Mouse (Mus musculus): Measurements from ENCODE around the gene Dct. TPM values are rescaled to one million over a fixed set of nuclear protein-coding genes. Genes with fewer than 3 reads are reported as not detected.

Gene Dct
- polyA plus RNA-seq, 1 experiment from 2014 or later, result 2.1 TPM

DNA sequence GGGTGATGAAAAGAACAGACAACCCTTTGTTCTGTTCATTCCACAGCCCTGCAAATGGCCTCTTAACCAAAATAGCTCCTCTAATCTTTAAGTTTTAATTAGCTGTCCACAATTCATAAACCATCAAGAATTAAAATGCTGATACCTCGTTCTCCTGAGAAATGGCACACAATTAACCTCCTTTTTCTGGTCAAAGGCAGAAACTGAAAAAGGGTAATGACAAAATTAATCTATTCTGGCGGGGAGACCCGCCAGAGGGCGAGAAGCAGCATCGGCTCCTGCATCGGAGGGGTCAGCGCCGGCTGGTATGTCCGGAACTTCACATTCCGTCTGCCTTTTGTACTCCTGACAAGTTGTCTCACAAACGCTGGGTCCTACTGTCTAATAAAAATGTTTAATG lies 28.6 kb upstream of the Dct start:
- no peaks in the 10 kb centered on the region for H3K27me3 ChIP-seq (ENCODE audit: control insufficient read depth, insufficient read depth, low read length)

GRCm38 (mm10) chr14:118070100-118070499 lies 18.1 kb upstream of the Dct start:
- no peaks in the 10 kb centered on the region for H3K4me1 ChIP-seq (ENCODE audit: control insufficient read depth, insufficient read depth, low read length)
- H3K9me3 ChIP-seq (ENCODE audit: control insufficient read depth, low read length), result no peaks in the 10 kb centered on the region
- no peak overlapping the region for H3K27ac ChIP-seq (ENCODE audit: low read depth, low read length)
- H3K9ac ChIP-seq (ENCODE audit: low read length), result no peak overlapping the region
- no peaks in the 10 kb centered on the region for H3K27me3 ChIP-seq (ENCODE audit: control insufficient read depth, insufficient read depth, low read length)
- H3K4me3 ChIP-seq (ENCODE audit: low read depth, low read length), result no peak overlapping the region
- DNase-seq (ENCODE audit: low spot score, missing footprints), result peak; percentile 31
- H3K4me2 ChIP-seq, result no peak overlapping the region
- ATAC-seq (ENCODE audit: low FRiP score), result no peak
- no peaks in the 10 kb centered on the region for H3K36me3 ChIP-seq (ENCODE audit: control insufficient read depth, insufficient read depth, low read length)
- 84% methylated on average over 12 of the region's 12 CpGs for WGBS

More for the DNA sequence above, 28.6 kb upstream of the Dct start:
- Histone ChIP-seq H3K36me3 (ENCODE audit: control insufficient read depth, insufficient read depth, low read length) (no peaks in the 10 kb centered on the region), H3K27ac (ENCODE audit: low read depth, low read length) (no peak overlapping the region), H3K9me3 (ENCODE audit: control insufficient read depth, low read length) (no peaks in the 10 kb centered on the region), H3K4me3 (ENCODE audit: low read depth, low read length) (no peak overlapping the region), H3K4me1 (ENCODE audit: control insufficient read depth, insufficient read depth, low read length) (no peaks in the 10 kb centered on the region), H3K9ac (ENCODE audit: low read length) (no peak overlapping the region), H3K4me2 (no peak overlapping the region)
- ATAC-seq (ENCODE audit: low FRiP score) (no peak), DNase-seq (ENCODE audit: low spot score, missing footprints) (no peak)
- WGBS, result 73% methylated on average over 11 of the region's 11 CpGs

DNA sequence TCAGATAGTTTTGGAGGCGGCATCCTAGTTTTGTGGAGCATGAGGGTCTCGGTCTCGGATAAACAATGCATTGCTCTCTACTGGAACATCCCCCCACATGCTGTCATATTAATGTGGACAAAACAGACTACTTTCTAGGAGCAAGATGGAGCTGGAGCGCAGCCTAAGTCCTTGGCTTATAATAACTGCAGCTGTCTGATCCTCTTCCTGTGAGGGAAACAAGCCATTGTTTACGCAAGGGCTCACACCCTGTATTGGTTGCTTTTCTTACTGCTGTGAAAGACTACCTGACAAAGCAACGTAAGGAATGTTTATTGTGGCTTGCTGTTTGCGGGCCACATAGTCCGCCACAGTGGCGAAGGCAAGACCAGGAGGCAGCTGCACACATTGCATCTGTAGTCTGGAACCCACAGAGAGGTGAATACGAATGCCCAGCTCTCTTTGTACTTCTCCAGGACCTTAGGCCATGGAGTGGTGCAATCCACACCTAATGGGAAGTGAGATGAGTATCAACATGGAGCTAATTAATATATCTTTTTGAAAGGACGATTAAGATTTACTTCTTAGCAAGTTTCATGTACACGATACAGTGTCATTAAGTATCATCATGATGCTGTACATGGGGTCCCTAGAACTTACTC lies 17.5 kb upstream of the Dct start:
- Histone ChIP-seq H3K4me2 (no peak overlapping the region), H3K4me1 (ENCODE audit: control insufficient read depth, insufficient read depth, low read length) (no peaks in the 10 kb centered on the region), H3K27me3 (ENCODE audit: control insufficient read depth, insufficient read depth, low read length) (no peaks in the 10 kb centered on the region), H3K4me3 (ENCODE audit: low read depth, low read length) (no peak overlapping the region), H3K27ac (ENCODE audit: low read depth, low read length) (no peak overlapping the region), H3K9me3 (ENCODE audit: control insufficient read depth, low read length) (no peaks in the 10 kb centered on the region), H3K9ac (ENCODE audit: low read length) (no peak overlapping the region), H3K36me3 (ENCODE audit: control insufficient read depth, insufficient read depth, low read length) (no peaks in the 10 kb centered on the region)
- DNase-seq (ENCODE audit: low spot score, missing footprints) (no peak), ATAC-seq (ENCODE audit: low FRiP score) (no peak)
- 86% methylated on average over 12 of the region's 12 CpGs for WGBS

DNA sequence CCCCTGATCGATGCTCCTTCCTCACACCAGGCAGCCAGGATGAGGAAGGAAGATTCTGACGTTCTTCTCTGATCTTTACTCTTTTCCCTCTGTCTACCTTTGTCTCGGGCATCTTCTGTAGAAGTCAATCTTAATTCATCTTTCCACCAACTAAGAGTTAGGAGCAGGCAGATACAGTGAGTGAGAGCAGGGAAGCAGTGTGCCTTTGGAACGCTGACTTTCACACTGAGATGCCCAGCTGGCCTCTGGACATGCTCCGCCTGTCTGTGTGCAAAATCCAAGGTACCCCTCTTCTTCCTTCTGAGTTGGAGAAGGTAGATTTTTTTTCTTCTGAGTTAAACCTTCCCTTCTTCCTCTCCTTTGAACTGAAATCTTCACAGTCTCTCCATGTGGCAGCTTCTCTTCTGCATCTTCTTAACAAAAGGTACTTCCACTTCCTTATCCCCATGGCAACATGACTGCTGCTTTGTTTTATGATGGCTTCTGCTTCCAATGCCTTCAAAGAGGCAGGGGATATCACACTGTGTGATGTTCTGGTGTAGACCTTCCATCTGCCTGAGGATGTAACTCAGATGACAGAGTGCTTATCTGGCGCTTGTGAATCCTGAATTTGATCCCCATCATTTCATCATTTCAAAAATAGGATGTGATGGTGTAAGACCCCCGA lies 9.9 kb upstream of the Dct start:
- H3K4me3 ChIP-seq (ENCODE audit: low read depth, low read length), result no peak overlapping the region
- no peak overlapping the region for H3K27ac ChIP-seq (ENCODE audit: low read depth, low read length)
- H3K36me3 ChIP-seq (ENCODE audit: control insufficient read depth, insufficient read depth, low read length), result no peaks in the 10 kb centered on the region
- ATAC-seq (ENCODE audit: low FRiP score) (no peak), DNase-seq (ENCODE audit: low spot score, missing footprints) (no peak)
- H3K27me3 ChIP-seq (ENCODE audit: control insufficient read depth, insufficient read depth, low read length), result no peaks in the 10 kb centered on the region
- WGBS, result 85% methylated on average over 7 of the region's 7 CpGs
- no peaks in the 10 kb centered on the region for H3K9me3 ChIP-seq (ENCODE audit: control insufficient read depth, low read length)
- no peak overlapping the region for H3K4me2 ChIP-seq
- H3K4me1 ChIP-seq (ENCODE audit: control insufficient read depth, insufficient read depth, low read length), result no peaks in the 10 kb centered on the region
- H3K9ac ChIP-seq (ENCODE audit: low read length), result no peak overlapping the region

GRCm38 (mm10) chr14:118058581-118058886 lies 6.5 kb upstream of the Dct start:
- no peaks in the 10 kb centered on the region for H3K4me1 ChIP-seq (ENCODE audit: control insufficient read depth, insufficient read depth, low read length)

GRCm38 (mm10) chr14:118057696-118058580 lies 5.9 kb upstream of the Dct start:
- H3K4me3 ChIP-seq (ENCODE audit: low read depth, low read length), result no peak overlapping the region
- DNase-seq (ENCODE audit: low spot score, missing footprints) (no peak), ATAC-seq (ENCODE audit: low FRiP score) (no peak)
- no peaks in the 10 kb centered on the region for H3K9me3 ChIP-seq (ENCODE audit: control insufficient read depth, low read length)
- 89% methylated on average over 25 of the region's 25 CpGs for WGBS
- H3K4me2 ChIP-seq, result no peak overlapping the region
- H3K9ac ChIP-seq (ENCODE audit: low read length), result no peak overlapping the region
- no peaks in the 10 kb centered on the region for H3K4me1 ChIP-seq (ENCODE audit: control insufficient read depth, insufficient read depth, low read length)
- H3K27ac ChIP-seq (ENCODE audit: low read depth, low read length), result no peak overlapping the region
- peaks cover 14% of the 10 kb centered on the region for H3K27me3 ChIP-seq (ENCODE audit: control insufficient read depth, insufficient read depth, low read length)
- no peaks in the 10 kb centered on the region for H3K36me3 ChIP-seq (ENCODE audit: control insufficient read depth, insufficient read depth, low read length)

More at GRCm38 (mm10) chr14:118058581-118058886, 6.5 kb upstream of the Dct start:
- H3K4me3 ChIP-seq (ENCODE audit: low read depth, low read length), result no peak overlapping the region
- peaks cover 12% of the 10 kb centered on the region for H3K27me3 ChIP-seq (ENCODE audit: control insufficient read depth, insufficient read depth, low read length)
- H3K9ac ChIP-seq (ENCODE audit: low read length), result no peak overlapping the region
- no peak overlapping the region for H3K4me2 ChIP-seq
- 84% methylated on average over 4 of the region's 4 CpGs for WGBS
- no peaks in the 10 kb centered on the region for H3K36me3 ChIP-seq (ENCODE audit: control insufficient read depth, insufficient read depth, low read length)
- H3K9me3 ChIP-seq (ENCODE audit: control insufficient read depth, low read length), result no peaks in the 10 kb centered on the region
- H3K27ac ChIP-seq (ENCODE audit: low read depth, low read length), result no peak overlapping the region
- no peak for DNase-seq (ENCODE audit: low spot score, missing footprints)
- ATAC-seq (ENCODE audit: low FRiP score), result no peak

GRCm38 (mm10) chr14:118052770-118053169 lies 726 bp upstream of the Dct start:
- peak; percentile 36 for ATAC-seq (ENCODE audit: low FRiP score)
- H3K4me2 ChIP-seq, result no peak overlapping the region
- no peak overlapping the region for H3K9ac ChIP-seq (ENCODE audit: low read length)
- peaks cover 21% of the 10 kb centered on the region for H3K27me3 ChIP-seq (ENCODE audit: control insufficient read depth, insufficient read depth, low read length)
- H3K27ac ChIP-seq (ENCODE audit: low read depth, low read length), result no peak overlapping the region
- H3K36me3 ChIP-seq (ENCODE audit: control insufficient read depth, insufficient read depth, low read length), result no peaks in the 10 kb centered on the region
- peaks cover 15% of the 10 kb centered on the region; the same call in 1 of the 2 replicates for H3K4me1 ChIP-seq (ENCODE audit: control insufficient read depth, insufficient read depth, low read length)
- no peaks in the 10 kb centered on the region for H3K9me3 ChIP-seq (ENCODE audit: control insufficient read depth, low read length)
- DNase-seq (ENCODE audit: low spot score, missing footprints), result peak; percentile 85
- WGBS, result 69% methylated on average over 11 of the region's 11 CpGs
- H3K4me3 ChIP-seq (ENCODE audit: low read depth, low read length), result no peak overlapping the region

DNA sequence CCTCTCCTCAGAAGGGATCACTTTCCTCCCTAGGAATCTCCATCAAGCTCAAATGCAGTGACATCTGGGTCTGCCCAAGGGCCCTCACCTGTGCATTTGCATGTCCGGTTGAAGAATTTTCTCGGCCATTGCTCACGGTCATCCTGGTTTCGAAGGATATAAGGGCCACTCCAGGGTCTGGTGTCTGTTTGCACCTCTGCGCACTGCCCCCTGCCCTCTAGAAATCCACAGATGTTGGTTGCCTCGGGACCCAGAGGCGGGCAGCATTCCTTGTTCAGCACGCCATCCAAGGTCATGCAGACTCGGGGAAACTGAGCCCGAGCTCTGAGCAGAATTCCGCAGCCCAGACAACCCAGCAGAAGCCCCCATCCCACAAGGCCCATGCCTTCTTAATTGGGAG lies 648 bp downstream of the Dct start:
- WGBS, result 82% methylated on average over 11 of the region's 11 CpGs
- H3K4me2 ChIP-seq, result no peak overlapping the region
- no peak overlapping the region for H3K27ac ChIP-seq (ENCODE audit: low read depth, low read length)

DNA sequence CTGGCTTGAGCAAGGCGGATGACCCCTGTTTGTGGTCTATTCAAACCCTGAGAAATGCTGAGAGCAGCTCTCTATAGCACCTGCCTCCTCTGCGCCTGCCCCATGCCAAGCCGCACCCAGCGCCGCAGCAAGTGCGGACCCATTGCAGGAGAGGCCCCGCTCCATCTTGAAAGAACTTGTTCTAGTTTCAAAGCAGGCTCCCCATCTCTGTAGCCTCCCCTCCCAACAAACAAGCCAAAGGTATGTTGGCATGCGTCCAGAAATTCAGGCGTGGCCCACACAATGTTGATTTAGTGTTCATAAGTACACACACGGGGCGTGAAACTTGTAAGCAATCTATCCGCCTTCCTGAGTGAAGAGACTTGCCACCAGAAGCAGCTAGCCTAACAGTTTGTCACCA lies 1.1 kb downstream of the Dct start:
- WGBS, result 90% methylated on average over 12 of the region's 12 CpGs
- Histone ChIP-seq H3K4me1 (ENCODE audit: control insufficient read depth, insufficient read depth, low read length) (peaks cover 15% of the 10 kb centered on the region; the same call in 1 of the 2 replicates), H3K4me3 (ENCODE audit: low read depth, low read length) (no peak overlapping the region), H3K27me3 (ENCODE audit: control insufficient read depth, insufficient read depth, low read length) (peaks cover 21% of the 10 kb centered on the region), H3K36me3 (ENCODE audit: control insufficient read depth, insufficient read depth, low read length) (no peaks in the 10 kb centered on the region), H3K27ac (ENCODE audit: low read depth, low read length) (no peak overlapping the region), H3K9ac (ENCODE audit: low read length) (no peak overlapping the region), H3K4me2 (no peak overlapping the region), H3K9me3 (ENCODE audit: control insufficient read depth, low read length) (no peaks in the 10 kb centered on the region)
- DNase-seq (ENCODE audit: low spot score, missing footprints), result no peak
- no peak for ATAC-seq (ENCODE audit: low FRiP score)

More for the DNA sequence above, 648 bp downstream of the Dct start:
- Histone ChIP-seq H3K9me3 (ENCODE audit: control insufficient read depth, low read length) (no peaks in the 10 kb centered on the region), H3K4me3 (ENCODE audit: low read depth, low read length) (no peak overlapping the region), H3K4me1 (ENCODE audit: control insufficient read depth, insufficient read depth, low read length) (peaks cover 15% of the 10 kb centered on the region; the same call in 1 of the 2 replicates), H3K27me3 (ENCODE audit: control insufficient read depth, insufficient read depth, low read length) (peaks cover 21% of the 10 kb centered on the region), H3K36me3 (ENCODE audit: control insufficient read depth, insufficient read depth, low read length) (no peaks in the 10 kb centered on the region), H3K9ac (ENCODE audit: low read length) (no peak overlapping the region)
- DNase-seq (ENCODE audit: low spot score, missing footprints), result no peak
- ATAC-seq (ENCODE audit: low FRiP score), result 0 out of 2 replicates have a peak, but pooled peaks have one; percentile 8

Measured in midbrain, embryonic 11.5 days (tissue).